Mouse (Mus musculus): Measurements from ENCODE around the gene Trim63. TPM values are rescaled to one million over a fixed set of nuclear protein-coding genes. Genes with fewer than 3 reads are reported as not detected.
A peak's percentile ranks its signal among the peaks of the same experiment; 100 is the strongest.
"Not testable (repeated sequence)": the region's sequence is repeated elsewhere in the genome, so short reads cannot be mapped to it uniquely, and the experiment has no call there.

Trim63 gene
- polyA plus RNA-seq (2016; fragmentation: Nextera tagmentation; extraction: Ambion mirVana): 0.31 and 0.34 TPM in 2 replicates

DNA sequence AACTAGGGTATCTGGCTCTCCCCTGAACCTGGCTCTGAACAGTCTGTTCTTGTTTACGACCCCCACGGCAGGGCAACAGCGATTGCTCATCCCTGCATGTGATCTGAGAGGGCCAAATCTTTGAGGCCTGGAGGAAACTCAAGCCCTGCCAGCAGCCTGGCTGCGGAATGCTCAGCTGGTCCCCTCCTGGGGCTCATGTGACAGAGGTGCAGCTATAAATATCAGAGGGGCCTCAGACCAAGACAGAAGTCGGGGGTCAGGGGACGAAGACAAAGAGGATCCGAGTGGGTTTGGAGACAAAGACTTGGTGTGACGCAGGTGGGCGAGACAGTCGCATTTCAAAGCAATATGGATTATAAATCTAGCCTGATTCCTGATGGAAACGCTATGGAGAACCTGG lies at the start of gene Trim63:
Gene Trim63, plus strand, starts transcription at position 245 of the 400 bp plus-strand sequence.
- no peaks in the 10 kb centered on the region for H3K36me3 ChIP-seq (replicated peaks)
- DNase-seq (ENCODE audit: low spot score): peak; percentile 10
- no peaks in the 10 kb centered on the region for H3K27me3 ChIP-seq (replicated peaks; ENCODE audit: low read depth, poor library complexity, severe bottlenecking)
- 0 out of 2 replicates have a peak within 1 kb of the TSS, but pooled peaks have one; percentile 11 for H3K27ac ChIP-seq (replicated peaks)
- 0 out of 2 replicates have a peak, but pooled peaks cover 2% of the 10 kb centered on the region for H3K9me3 ChIP-seq
- H3K4me1 ChIP-seq: peaks cover 16% of the 10 kb centered on the region
- 38% methylated on average over 11 of the region's 11 CpGs for WGBS
- H3K4me3 ChIP-seq: no peak within 1 kb of the TSS

DNA sequence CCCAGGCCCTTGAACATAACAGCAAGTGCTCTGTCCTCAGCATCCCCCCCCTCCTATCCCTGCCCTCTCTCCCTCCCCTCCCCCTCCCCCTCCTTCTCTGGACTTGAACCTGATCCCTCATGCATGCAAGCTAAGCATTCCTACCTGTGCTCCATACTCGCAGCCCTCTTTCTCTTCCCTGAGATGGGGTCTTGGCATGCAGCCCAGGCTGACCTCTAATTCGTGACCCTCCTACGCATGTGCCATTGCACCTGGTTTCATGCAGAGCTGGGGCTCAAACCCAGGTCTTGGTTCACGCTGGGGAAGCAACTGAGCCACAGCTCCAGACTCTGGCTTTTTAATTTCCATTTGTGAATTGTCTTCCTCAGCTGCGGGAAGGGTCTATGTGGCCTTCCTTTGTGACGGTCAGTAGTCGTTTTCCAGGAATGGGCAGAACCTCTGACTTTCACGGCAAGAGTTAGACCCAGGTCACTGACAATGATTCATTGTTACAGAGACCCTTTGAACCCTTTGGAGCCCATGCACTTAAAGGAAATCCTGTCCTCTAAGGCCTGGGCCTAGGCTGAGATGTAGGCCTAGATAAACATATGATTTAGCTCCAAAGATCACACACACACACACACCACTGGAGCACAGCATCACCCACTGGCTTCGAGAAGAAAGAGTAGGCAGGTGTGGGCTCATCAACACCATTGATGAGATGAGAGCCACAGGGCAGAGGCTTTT lies 48.9 kb upstream of the Trim63 start:
- 61% methylated on average over 9 of the region's 9 CpGs for WGBS
- no peak overlapping the region for H3K27ac ChIP-seq (replicated peaks)
- no peaks in the 10 kb centered on the region for H3K27me3 ChIP-seq (replicated peaks; ENCODE audit: low read depth, poor library complexity, severe bottlenecking)
- H3K9me3 ChIP-seq: no peaks in the 10 kb centered on the region
- no peaks in the 10 kb centered on the region for H3K36me3 ChIP-seq (replicated peaks)
- H3K4me1 ChIP-seq: peaks cover 6% of the 10 kb centered on the region; the same call in 1 of the 2 replicates
- no peak overlapping the region for H3K4me3 ChIP-seq
- DNase-seq (ENCODE audit: low spot score): no peak

DNA sequence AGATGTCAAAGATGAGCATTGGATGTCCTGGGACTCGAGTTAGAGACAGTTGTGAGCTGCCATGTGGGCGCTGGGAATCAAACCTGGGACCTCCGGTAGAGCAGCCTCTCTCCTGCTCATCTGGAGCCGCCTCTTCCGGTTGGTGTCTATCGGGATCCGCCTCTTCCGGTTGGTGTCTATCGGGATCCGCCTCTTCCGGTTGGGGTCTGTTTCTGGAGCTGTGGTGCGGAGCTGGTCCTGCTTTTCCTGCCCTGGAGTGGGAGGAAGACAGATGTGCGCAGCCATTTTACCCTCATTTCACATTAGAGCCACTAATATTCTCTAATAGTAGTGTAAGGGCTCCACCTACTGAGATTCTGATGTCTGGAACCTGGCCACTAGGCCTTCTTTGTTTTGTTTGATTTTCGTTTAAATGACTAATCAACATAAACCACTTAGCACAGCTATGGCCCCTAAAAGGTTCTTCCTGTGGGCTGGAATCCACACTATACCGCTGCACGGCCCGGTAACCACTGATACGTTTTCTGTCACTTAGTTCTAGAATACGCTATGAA lies 46.7 kb upstream of the Trim63 start:
- no peak for DNase-seq (ENCODE audit: low spot score)
- Histone ChIP-seq H3K27ac (replicated peaks) (no peak overlapping the region), H3K36me3 (replicated peaks) (no peaks in the 10 kb centered on the region)

DNA sequence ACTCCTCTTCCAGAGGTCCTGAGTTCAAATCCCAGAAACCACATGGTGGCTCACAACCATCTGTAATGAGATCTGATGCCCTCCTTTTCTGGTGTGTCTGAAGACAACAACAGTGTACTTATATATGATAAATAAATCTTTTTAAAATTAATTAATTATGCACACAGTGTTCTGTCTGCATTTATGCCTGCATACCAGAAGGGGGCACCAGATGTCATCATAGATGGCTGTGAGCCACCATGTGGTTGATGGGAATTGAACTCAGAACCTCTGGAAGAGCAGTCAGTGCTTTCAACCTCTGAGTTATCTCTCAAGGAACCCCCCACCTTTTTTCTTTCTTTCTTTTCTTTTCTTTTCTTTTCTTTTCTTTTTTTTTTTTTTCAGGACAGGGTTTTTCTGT lies 45.3 kb upstream of the Trim63 start:
- H3K4me1 ChIP-seq: peaks cover 21% of the 10 kb centered on the region
- not testable (repeated sequence) for H3K36me3 ChIP-seq (replicated peaks); H3K27me3 ChIP-seq (replicated peaks; ENCODE audit: low read depth, poor library complexity, severe bottlenecking); H3K4me3 ChIP-seq; DNase-seq (ENCODE audit: low spot score); H3K9me3 ChIP-seq; H3K27ac ChIP-seq (replicated peaks)

More for the DNA sequence above, 46.7 kb upstream of the Trim63 start:
- WGBS: 89% methylated on average over 19 of the region's 19 CpGs
- Histone ChIP-seq H3K27me3 (replicated peaks; ENCODE audit: low read depth, poor library complexity, severe bottlenecking) (no peaks in the 10 kb centered on the region), H3K4me1 (peaks cover 14% of the 10 kb centered on the region), H3K9me3 (no peaks in the 10 kb centered on the region), H3K4me3 (no peak overlapping the region)

DNA sequence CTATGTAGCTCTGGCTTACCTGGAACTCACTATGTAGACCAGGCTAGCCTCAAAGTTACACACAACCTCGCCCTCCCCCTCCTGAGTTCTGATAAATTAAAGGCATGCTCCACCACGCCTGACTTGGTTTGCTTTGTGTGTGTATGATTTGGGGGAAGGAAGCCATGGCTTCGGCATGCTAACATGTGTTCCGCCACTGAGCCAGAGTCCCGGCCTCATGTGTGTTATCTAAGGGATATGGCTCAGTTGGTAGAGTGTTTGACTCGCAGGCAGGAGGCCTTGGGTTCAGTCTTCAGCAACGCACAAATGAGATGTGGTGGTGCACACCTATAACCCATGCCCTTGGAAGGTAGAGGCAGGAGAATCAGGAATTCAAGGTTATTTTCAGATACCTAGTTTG lies 42.9 kb upstream of the Trim63 start:
- 85% methylated on average over 7 of the region's 7 CpGs for WGBS
- no peak overlapping the region for H3K4me3 ChIP-seq
- no peaks in the 10 kb centered on the region for H3K9me3 ChIP-seq
- peaks cover 15% of the 10 kb centered on the region for H3K4me1 ChIP-seq
- H3K36me3 ChIP-seq (replicated peaks): peaks cover 16% of the 10 kb centered on the region
- H3K27me3 ChIP-seq (replicated peaks; ENCODE audit: low read depth, poor library complexity, severe bottlenecking): no peaks in the 10 kb centered on the region
- H3K27ac ChIP-seq (replicated peaks): no peak overlapping the region
- no peak for DNase-seq (ENCODE audit: low spot score)

DNA sequence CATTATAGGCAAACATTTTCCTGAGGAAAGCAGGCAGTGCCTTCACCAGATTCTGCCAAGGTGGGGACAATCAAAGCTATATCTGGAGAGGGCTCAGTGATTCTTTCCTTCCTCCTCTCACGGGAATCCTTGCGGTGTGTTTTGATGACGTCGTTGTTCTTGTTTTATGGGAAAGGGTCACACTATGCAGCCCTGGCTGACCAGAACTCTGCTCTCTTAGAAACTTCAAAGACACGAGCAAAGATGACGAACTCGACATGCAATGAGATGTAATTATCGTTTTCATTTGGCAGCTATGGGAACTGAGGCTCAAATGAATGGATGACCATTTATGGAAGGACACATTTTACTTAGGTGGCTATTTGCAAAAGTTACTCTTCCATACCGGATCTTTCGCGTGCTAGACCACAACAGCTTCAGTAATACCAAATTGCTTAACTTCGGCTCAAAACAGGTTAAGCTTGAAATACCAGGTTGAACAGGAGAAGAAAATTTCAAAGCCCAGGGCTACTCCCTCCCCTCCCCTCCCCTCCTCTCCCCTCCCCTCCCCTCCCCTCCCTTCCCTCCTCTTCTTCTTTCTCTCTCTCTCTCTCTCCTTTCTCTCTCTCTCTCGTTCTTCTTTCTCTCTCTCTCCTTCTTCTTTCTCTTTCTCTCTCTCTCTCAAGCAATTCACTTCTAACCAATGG lies 42.0 kb upstream of the Trim63 start:
- Histone ChIP-seq H3K27ac (replicated peaks) (peak overlapping the region; percentile 69; the same call in 1 of the 2 replicates), H3K36me3 (replicated peaks) (peaks cover 25% of the 10 kb centered on the region), H3K27me3 (replicated peaks; ENCODE audit: low read depth, poor library complexity, severe bottlenecking) (no peaks in the 10 kb centered on the region), H3K9me3 (no peaks in the 10 kb centered on the region), H3K4me1 (peaks cover 15% of the 10 kb centered on the region), H3K4me3 (peak overlapping the region; percentile 39)
- WGBS: 29% methylated on average over 13 of the region's 13 CpGs
- DNase-seq (ENCODE audit: low spot score): no peak

DNA sequence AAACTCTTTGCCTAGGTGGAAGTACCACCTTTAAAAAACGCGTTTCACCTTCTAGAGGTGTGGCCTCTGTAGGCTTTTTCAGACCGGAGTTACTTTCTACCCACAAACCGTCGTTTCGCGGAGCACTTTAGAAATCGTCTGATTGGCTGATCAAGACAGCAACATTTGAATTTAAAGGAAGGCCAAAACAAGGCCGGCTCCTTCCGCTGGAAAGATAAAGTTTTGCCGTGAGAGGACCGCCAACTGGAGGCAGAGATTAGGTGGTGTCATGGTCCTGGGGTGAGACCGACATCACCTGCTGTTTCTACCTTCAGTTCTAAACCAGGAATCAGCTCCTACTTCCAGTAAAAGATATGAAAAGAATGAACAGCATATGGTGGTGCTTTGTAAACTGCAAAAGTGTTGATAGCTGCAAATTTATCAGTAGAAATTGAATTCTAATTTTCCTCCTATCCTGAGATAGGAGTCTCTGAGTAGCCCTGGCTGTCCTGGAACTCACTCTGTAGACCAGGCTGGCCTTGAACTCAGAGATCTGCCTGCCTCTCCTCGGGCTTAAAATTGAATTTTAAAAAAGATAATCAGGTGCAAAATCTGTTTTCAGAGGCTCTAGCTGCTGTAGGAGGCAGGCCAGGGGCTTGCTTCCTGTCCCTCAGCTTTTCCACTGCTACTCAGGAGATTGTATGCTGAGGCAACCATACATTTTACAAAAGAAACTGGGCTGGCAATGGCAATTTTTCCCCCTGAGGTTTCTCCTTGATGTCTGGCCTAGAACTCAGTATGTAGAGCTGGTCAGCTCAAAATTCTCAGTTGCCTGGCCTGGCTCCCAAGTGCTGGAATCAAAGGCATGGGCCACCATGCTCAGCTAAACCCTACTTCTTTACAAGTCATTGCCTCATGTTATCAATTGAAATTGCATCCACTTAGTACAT lies 41.2 kb upstream of the Trim63 start:
- peaks cover 15% of the 10 kb centered on the region for H3K4me1 ChIP-seq
- no peaks in the 10 kb centered on the region for H3K27me3 ChIP-seq (replicated peaks; ENCODE audit: low read depth, poor library complexity, severe bottlenecking)
- no peaks in the 10 kb centered on the region for H3K9me3 ChIP-seq
- DNase-seq (ENCODE audit: low spot score): peak; percentile 50
- H3K36me3 ChIP-seq (replicated peaks): peaks cover 33% of the 10 kb centered on the region
- peak overlapping the region; percentile 39 for H3K4me3 ChIP-seq
- 6% methylated on average over 14 of the region's 14 CpGs for WGBS
- peak overlapping the region; percentile 69 for H3K27ac ChIP-seq (replicated peaks)

DNA sequence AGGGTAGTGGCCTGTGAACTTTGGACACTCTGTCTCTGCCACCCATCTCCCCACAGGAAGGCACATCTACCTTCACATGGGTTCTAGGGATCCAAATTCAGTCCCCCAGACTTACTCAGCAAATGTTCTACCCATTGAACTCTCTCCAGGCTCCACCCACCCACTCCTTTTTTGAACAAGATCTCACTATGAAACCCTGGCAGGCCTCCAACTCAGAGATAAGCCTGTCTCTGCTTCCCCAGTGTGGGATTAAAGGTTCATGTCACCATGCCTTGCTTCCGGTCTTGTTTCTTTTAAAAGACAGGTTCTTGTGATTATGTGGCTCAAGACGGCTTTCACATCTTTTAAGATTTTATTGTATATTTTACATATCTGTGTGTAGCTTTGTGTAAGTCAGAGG lies 30.0 kb upstream of the Trim63 start:
- Histone ChIP-seq H3K4me1 (peaks cover 30% of the 10 kb centered on the region), H3K4me3 (no peak overlapping the region), H3K36me3 (replicated peaks) (peaks cover 51% of the 10 kb centered on the region), H3K27me3 (replicated peaks; ENCODE audit: low read depth, poor library complexity, severe bottlenecking) (no peaks in the 10 kb centered on the region), H3K9me3 (no peaks in the 10 kb centered on the region), H3K27ac (replicated peaks) (no peak overlapping the region)
- 85% methylated on average over 2 of the region's 2 CpGs for WGBS
- no peak for DNase-seq (ENCODE audit: low spot score)

DNA sequence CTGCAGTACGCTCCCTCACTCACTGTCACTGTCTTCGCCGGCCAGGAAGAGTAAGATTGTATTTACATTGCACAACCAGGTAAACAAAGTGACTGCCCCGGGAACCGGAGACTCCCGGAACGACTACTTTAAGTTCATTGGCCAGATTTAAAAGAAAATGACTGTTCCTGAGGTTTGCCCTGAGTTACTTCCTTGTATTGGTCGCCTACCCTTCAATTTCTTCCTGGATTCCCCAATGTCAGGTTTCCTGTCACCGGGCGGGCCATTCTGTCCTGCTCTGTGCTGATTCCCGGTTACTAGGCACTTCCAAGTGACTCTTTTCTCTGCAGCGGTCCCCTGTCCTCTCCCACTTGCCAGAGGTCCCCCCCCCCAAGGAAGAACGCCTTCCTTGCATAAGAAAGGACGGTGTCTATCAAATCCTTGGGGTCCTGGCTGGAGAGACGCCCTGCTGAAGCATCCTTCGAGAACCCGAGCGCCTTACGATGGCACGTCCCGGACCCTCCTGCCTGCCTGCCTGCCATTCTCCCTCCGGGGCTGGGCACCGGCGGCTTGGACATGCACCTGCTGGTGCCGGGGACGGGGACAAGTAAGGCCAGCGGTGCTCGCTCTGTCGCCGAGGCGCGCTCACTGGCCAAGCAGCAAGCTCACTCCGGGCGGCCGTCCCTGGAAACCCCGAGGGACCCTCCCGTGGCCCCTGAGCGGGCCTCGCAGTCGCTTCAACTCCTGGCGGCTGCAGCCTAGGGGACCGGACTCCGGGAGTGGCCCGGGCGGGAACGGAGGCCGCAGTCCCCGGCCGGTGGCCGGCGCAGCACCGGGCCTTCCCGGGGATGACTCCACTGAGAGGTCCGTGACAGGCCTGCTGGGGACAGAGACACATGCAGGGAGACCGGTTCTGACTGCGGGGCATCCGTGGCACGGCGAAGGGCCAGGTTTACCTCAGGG lies 28.4 kb upstream of the Trim63 start:
- no peaks in the 10 kb centered on the region for H3K9me3 ChIP-seq
- 4% methylated on average over 59 of the region's 59 CpGs for WGBS
- DNase-seq (ENCODE audit: low spot score): no peak
- H3K4me3 ChIP-seq: peak overlapping the region; percentile 100
- peaks cover 36% of the 10 kb centered on the region for H3K36me3 ChIP-seq (replicated peaks)
- H3K27ac ChIP-seq (replicated peaks): peak overlapping the region; percentile 98
- no peaks in the 10 kb centered on the region for H3K27me3 ChIP-seq (replicated peaks; ENCODE audit: low read depth, poor library complexity, severe bottlenecking)
- H3K4me1 ChIP-seq: peaks cover 30% of the 10 kb centered on the region

DNA sequence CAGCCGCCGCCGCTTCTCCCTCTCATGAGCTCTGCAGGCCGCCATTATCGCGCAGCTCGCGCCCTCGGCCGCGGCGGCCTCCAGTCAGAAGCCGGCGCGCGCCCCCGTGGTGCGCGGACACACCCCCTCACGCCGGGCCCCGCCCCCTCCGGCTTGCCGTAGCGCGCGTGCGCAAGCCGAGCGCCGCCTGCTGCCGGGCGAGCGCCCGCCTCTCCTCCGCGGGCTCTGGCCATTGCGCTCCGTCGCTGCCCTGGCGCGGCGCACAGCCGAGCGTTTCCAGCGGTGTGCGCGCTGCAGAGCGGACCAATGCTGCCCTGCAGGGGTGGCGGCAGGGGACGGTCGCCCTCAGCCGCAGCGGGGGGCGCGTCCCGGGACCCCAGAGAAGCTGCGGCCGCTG lies 27.8 kb upstream of the Trim63 start:
- Histone ChIP-seq H3K27ac (replicated peaks) (peak overlapping the region; percentile 98), H3K4me3 (peak overlapping the region; percentile 100), H3K27me3 (replicated peaks; ENCODE audit: low read depth, poor library complexity, severe bottlenecking) (no peaks in the 10 kb centered on the region), H3K4me1 (peaks cover 30% of the 10 kb centered on the region), H3K36me3 (replicated peaks) (peaks cover 29% of the 10 kb centered on the region), H3K9me3 (no peaks in the 10 kb centered on the region)
- peak; percentile 98 for DNase-seq (ENCODE audit: low spot score)
- WGBS: under 1% methylated on average over 56 of the region's 59 CpGs

DNA sequence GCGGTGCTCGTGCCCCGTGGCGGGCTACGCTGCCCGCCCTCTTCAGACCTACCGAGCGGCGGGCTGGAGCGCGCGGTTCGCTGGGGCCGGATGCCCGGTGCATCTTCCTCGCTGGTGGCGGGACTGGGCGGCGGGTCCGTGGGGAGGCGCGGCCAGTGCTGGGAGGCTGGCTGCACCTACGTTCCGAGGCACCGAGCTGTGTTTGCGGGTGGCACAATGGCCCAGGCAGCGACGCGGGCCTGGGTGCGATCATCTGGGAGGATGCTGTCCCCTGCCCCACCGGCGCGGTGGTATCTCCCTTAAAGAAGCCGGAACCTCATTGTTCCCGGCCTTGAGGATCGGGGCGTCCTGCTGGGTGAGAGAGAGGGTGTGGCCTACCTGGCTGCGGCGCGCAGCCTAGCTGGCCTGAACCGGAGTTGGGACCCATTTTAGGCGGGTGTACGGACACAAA lies 27.3 kb upstream of the Trim63 start, which contains the start of gene Pdik1l:
Gene Pdik1l, minus strand, starts transcription at position 321 of the 451 bp plus-strand sequence.
- WGBS: 0% methylated on average over 43 of the region's 43 CpGs
- H3K4me3 ChIP-seq: peak within 1 kb of the TSS; percentile 100
- H3K27me3 ChIP-seq (replicated peaks; ENCODE audit: low read depth, poor library complexity, severe bottlenecking): peaks cover under 1% of the 10 kb centered on the region; the same call in 1 of the 2 replicates
- DNase-seq (ENCODE audit: low spot score): peak; percentile 88
- H3K36me3 ChIP-seq (replicated peaks): peaks cover 25% of the 10 kb centered on the region
- H3K27ac ChIP-seq (replicated peaks): peak within 1 kb of the TSS; percentile 98
- H3K9me3 ChIP-seq: no peaks in the 10 kb centered on the region
- H3K4me1 ChIP-seq: peaks cover 30% of the 10 kb centered on the region
